Mouse (Mus musculus) brain, adult 2 months (tissue): ENCODE results near the gene Fhit.
"Not testable (repeated sequence)": the region's sequence is repeated elsewhere in the genome, so short reads cannot be mapped to it uniquely, and the experiment has no call there.

Experiments
- DNase-seq: peaks from one replicate; pipeline ENCODE4 v3.0.0; 2011; ENCODE audit warnings: low read depth, low spot score

Fhit gene

DNA sequence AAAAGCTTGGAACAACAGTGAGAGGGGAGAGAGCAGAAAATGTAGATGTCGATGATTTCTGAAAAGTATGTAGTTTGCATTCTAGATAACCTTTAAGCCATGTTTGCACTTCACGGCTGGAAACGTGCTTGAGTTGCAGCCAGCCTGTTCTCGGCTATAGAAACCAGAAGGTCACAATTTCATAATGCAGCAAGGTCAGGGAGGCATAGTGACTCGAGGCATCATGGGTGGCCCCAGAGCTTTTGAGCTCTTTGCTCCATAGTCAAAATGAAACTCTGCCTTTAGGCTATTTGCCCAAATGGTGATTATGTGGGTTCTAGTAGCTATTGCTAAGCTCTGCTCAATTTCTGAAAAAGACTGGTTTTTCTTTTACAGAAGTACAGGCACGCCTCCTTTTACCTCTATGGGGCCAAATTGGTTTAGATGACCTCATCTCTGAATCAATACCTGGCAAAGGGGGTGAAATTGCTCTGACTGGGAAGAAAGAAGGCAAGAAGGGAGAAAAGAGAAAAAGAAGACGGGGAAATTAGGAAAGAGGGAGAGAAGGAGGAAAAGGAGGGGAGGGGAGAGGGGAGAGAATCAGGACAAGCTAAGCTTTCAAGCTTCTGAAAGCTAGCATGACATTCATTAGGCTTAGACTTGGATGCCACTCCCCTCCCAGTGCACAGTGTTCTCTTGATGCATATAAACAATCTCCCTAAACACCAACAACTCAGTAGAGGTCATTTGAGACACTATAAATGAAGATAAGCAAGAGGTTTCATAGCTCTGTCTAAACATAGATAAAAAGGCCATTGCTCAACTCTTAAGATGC is 1148.6 kb downstream of the Fhit start:
- no peak for DNase-seq

DNA sequence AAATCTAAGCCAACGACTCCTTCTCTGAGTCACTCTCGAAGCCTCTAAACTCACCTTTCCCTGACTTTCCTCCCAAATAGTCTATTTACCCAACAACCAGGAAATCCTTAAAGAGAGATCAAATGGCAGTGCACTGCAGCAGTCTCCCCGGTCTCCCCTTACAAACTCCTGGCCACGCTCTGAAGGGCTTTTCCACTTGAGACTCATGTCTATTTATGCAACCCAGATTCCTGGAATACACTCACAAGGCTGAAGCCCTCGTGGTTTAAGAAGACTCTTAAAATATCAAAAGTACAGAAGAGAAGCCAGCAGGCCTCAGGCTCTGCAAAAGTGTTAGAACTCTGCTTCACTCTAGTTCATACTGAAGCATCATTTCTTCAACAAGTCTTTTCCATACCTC is 1155.6 kb downstream of the Fhit start:
- peak; percentile 23 for DNase-seq

DNA sequence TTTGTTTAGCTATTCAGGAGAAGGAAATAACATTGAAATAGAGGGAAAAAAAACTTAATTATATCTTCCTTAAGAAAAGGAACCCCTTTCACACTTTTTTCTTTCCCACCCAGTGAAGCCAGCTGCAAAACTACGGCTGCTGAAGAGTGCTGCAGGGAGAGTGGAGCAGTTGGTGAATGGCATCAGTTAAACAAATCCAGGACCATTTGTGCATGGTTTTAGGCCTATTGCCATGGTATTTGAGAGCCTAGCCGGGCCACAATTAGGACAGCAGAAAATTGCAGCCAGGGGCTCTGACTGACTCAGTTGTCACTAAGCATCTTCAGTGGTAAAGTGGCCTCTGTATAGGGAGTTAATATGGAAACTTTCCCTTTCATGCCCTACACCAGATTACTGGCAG is 1158.0 kb downstream of the Fhit start:
- no peak for DNase-seq

DNA sequence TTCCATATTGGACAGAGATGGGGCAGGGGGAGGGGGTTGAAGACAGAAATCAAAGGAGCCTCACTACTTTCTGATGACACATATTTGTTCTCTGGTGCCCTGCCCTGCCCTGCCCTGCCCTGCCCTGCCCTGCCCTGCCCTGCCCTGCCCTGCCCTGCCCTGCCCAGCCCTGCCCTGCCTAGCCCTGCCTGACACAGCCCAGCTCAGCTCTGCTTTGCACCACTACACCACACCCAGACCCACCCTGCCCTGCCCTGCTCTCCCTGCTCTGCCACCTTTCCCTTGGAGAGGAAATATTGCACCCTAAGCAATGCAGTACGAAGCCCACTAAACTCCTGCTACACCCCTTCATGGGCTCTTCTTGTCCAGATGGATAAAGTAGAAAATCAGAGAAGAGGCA is 1171.2 kb downstream of the Fhit start:
- DNase-seq = no peak

DNA sequence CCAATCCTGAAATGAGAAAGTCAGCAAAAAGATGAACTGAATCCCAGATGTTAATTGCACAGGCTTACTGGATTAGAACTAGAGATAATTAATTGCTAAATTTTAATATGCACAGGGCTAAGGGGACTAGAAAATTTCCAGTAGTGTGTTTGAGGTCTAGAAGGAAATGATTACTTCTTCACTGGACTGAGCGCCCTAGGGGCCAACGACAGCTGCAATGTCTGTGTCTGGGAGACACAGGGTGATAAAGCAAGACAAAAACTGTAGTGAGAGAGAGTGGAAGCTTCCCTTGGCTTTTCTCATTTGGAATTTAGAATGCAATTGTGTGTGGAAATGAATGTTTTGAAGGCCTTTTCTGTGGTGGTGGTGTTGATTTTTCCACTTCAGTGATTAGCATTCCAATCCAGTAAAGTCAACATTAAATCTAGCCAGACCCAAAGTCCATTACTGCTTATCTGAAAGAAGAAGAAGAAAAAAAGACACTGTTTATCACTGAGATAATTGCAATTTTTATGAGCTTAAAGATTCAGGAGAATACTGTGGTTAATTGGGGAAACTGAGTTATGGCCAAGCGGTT is 1184.8 kb downstream of the Fhit start:
- DNase-seq = no peak

DNA sequence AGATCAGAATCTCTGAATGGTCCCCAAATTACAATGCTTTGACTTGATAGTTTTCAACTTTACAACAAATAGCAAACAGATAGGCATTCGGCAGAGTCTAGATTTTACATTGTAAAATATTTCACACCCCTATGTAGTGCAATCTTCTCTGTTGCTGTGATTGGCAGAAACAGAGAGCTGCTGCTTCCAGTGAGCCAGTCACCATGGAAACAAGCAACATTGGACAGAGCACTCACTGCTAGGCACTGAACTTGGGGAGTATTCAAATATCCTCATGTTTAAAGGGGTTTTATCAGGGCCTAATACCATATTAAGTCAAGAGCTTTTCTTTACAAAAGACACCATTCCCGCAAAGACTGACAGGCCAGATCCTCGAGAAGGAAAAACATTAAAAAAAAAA is 1187.4 kb downstream of the Fhit start:
- DNase-seq = peak; percentile 37

DNA sequence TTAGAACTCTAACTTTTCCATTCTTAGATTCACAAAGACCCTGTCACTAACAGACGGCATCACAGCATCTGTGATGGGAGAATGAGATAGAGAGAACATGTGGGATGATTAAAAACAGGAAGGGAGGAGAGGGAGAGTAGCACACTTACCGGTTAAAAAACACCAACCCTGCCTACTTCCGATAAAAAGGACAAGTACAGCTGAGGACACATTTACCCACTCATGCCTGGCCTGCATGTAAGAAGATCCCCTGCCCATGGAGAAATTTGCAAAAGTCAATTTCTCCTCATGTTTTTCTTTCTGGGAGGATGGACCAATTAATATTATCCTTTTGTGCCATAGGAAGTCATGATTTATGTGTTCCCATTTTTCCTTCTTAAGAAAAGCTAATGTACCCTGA is 1198.0 kb downstream of the Fhit start:
- no peak for DNase-seq

DNA sequence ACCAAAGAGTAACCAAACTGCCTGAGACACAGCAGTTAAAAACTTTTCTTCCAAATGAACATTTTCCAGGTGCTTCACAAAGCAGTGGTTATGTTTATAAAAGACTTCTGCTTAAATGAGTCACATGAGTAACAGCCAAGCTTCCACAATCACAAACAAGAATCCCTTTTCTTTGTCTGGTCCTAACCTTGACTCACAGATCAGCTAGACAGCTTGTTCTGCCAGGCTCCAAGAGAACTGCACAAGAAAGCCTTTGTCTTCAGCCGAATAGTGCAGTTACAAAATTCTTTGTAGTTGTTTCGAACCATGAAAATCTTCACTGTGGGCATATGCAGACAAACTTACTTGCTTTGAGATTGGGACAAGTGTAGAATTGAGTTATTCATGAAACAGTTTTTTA is 1201.4 kb downstream of the Fhit start:
- peak; percentile 18 for DNase-seq

DNA sequence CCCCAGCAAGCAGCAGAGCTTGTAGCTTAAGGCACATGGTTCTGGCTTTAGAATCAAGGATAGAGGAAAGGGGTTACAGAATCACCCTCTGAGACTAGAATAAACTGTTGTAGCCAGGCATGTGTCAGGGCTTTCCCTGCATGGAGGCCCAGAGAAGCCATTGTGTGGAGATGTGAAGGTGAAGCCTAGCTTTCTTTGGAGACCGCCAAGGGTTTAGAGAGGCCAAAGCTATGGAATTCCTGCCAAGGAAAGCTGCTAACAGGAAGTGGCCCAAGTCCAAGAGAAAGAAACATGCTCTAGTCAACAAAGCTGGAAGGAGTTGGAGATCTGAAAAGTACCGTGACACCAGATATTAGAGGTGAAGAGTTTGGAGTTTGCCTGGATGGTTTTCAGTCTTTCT is 1262.3 kb downstream of the Fhit start:
- DNase-seq = no peak

DNA sequence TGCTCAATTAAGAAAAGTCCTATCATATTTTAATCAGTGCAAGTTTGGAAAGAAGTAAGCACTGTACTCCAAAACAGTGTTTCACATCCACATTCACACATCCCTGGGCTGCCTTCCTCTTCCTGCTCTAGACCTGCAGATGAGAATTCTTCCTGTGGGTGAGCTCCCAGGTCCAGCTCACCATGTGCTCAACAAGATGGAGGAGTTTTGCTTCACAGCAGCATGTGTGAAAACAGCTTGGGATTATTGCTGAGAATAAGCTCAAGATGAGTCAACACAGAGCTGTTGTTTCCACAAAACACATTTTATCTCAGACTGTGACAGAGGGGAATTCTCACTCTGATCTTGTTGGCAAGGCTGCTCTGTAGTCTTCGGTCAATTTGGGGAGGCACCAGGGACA is 1265.3 kb downstream of the Fhit start:
- peak; percentile 86 for DNase-seq

DNA sequence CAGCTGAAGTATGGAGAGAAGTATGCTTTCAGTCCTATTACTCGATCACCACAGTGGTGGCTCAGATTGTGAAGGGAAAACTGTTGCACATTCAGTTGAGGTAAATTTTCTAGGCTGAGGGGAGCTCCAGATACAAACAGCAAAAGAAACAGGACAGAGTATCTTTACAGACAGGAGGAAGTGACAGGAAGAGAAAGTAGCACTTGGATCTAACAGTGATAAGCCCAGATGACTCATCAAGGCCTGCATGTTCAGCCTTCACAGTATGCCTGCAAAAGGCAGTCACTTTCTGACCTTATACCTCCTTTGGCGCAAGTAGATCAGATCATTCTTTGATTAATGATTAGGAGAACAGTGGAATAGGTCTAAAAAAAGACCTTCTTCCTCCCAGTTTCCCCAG is 1309.8 kb downstream of the Fhit start:
- DNase-seq = no peak

DNA sequence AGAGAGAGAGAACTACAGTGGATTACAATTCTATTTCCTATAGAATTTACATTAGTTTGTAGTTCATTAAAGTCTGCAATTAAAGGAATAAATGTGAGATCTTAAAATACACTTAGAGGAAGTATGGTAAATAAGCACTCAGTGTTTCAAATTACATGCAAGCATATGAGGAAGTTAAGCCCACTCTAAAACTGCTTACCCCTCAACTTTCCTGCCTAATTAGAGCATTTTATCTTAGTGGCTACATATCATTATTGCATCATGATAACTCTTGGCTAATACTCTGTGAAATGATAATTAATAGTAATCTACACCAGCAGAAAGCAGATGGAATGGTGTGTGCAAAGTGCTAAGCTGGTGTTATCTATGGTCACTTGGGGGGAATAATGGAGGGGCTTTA is 1329.5 kb downstream of the Fhit start:
- no peak for DNase-seq

DNA sequence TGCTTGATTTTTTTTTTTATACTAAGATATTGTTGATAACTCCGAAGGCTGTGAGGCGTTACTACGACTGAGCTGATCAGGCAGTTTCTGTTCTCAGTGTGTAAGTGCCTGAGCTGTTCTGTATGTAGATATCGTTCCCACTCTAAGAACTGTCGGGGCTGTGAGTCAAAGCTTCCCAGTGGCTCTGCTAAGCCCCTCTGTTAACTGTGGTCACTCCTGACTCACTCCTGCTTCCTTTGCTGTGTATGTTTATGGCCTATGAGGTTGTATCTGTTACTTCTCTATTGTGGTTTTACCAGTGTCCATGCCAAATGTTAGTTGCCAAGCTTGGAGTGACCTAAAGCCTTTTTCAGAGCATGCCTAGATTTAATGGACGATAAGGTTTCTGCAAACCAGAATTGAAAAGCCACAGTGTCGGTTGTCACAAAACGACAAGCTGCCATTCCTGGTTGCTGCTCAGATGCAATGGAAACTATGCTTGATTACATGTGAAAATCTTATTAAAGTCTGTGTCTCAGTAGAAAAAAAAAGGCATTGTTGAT is 1333.1 kb downstream of the Fhit start:
- not testable (repeated sequence) for DNase-seq

DNA sequence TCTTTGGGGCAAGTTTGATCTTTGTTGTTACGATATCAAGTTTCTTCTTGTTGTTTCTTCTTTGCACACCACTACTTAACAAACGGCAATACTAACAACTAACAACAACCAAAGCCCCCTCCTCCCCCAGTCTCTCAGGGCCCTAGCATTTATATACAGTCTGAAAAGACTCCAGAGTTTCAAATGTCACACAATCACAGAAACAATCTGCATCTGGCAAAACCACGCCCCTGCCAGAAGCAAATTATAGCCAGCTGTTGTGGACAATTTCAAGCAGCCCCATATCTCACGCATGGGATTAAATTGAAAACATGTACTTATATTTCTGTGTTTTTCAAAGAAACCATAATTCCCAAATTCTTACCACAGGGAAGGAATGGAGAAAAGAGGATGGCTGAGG is 1345.9 kb downstream of the Fhit start:
- DNase-seq = no peak

DNA sequence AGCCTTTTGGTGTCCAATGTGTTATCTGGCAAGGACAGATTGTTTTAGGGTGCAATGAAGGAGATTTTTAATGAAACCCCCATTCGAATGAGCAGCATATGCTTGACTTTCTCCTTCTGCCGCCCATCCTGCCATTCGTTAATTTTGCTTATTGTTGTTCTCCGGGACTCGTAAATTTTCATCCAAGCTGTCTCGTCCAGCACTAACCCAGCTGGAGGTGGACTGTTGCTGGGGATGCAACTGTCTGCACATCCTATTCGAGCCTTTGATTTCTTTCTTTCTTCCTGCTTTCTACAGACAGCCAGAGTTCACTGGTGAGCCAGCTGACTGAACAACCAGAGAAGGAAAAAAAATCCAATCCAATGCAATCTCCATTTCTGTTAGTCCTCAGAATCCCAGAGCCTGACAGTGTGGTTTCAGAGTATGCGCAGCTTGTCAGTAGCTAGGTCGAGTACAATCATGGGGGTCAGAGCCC is 1350.0 kb downstream of the Fhit start:
- DNase-seq = no peak

DNA sequence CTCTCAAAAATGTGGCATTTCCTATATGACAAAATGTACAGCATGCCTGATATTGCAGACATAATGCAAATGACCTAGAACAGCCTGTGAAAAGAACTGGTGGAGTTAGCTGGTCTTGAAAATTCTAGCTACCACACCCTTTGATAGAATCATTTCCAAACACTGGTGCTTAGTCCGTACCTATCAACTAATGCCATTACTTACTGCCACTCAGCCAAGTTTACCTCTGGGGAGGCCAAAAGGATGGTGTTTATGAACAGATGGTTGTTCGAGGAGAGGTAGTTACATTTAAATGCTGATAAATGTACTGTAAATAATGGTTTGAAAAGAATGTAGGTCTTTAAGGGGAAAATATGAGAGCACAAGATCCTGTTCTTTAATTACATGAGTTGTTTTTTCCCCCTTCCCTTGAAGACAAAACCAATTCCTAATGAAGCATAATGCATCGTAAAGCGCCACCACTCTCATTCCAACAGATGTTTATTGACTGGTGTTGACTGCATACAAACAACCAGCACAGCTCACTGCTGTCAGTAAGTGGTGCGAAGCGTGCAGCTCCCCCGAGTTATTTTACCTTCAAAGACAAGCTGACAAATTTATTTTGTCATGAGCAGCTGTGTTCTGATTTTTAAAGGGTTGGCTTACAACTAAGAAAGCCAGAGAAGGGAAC is 1350.5 kb downstream of the Fhit start:
- DNase-seq = peak; percentile 32

DNA sequence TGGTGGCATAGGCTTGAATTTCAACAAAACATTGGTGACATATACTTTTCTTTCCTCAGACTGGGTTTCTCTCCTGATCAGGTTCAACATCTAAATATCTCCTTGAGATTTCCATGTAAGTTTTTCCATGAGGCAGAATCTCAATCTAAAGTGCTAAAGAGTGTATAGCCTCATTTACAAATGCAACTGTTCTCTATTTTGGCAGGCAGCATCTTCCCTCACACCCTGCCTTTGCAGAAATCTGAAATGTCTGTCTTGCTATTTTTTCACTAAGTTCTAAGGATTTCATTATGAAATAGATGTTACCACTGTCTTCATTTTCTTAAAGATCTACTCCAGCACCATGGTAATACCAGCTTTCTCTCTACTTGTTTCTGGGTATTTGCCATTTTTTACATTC is 1368.4 kb downstream of the Fhit start:
- DNase-seq = peak; percentile 68

DNA sequence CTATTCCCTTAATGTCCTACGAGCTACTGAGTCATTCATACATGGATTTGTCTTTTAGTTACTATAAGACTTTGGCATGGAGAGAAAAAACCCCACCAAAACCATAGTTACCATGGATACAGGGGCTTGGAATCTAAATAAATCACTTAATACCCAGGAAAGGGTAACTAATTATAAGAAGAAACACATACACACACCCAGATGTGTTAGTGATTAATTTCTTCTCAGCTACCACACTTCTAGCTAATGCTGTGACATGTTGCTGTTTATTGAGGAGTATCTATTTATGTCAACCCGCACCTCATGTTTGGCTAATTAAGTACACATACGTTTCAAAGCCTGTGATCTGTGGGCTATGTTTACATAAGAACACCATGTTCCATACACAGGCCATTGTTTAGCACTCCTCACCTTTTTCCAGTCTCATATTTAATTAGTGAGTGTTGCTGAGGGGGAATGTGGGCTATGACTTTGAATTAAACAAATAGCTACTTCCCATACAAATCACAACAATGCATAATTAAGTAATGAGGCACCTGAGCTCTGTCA is 1373.4 kb downstream of the Fhit start:
- DNase-seq = no peak

DNA sequence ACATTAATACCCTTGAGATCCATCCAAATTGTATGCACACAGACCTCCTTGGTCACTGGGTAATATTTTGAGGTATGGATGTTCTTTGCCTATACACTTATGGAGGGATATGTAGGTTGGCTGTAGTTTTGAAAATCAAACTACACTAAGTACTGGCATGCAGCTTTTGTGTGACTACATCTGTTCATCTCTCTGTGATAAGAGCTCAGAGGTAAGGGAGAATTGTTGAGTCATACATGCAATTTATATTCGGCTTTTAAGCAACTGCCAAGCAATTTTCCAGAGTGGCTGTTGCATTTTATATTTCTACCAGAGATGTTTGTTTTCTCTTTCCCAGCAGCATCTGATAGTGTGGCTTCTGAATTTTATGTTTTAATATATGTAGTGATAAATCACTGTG is 1374.4 kb downstream of the Fhit start:
- peak; percentile 55 for DNase-seq

DNA sequence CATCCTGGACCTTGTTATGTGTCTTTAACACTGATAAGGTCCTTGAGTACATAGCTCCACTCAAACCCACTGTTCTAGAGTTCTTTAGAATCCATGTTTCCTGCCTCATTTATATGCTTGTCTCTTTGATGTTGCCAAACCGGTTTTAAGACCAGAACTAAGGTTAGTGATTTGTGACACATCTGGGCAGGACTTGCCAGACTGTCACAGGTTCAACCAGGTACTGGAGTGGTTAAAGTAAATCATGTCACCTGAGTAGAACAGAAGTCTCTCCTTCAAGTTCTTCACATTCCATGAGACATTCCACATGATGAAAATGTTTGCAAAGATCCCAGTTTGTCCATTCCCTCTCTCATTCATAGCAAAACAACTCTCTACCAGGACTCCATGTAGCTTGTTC is 1376.0 kb downstream of the Fhit start:
- DNase-seq = no peak

DNA sequence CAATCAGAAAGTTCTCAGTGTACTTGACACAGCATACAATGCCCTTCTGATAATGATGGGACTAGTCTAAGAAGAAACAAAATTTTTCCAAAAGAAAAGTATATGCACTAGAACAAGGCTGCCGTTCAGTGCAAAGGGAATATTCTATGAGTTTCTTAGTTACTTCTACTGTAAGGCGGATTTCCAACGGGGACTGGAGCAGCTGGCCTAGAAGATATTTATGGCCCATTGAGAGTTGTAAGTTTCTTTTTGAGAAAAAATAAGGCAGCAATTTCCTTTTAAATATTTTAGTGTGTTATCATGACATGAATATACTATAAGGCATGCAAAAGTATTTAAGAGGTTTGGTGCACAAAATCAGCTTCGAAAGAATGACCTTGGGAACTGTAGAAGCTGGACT is 1410.5 kb downstream of the Fhit start:
- no peak for DNase-seq

DNA sequence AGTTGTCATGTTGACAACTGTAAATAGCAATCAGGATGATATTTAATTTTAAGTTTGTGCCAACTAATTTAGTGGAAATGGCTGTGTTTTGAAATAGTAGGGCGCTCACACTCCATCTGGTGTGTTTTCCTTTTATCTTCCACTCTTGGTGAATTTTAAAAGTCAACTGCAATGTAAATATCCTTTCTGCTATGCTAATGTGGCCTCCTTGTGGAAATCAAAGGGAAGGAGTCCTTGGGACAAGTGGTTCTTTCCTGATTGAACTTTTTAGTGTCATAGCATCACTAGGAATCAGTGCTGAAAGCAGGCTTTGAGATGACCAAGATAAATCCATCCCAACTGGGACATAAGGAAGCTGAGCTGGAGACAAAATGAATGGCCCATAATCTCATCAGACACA is 1413.1 kb downstream of the Fhit start:
- peak; percentile 40 for DNase-seq
